Mouse (Mus musculus) CH12.LX (cell line): ENCODE data around the gene Kpna6. TPM values are rescaled to one million over a fixed set of nuclear protein-coding genes. Genes with fewer than 3 reads are reported as not detected.

Source experiments
- DNase-seq: peaks from one replicate; pipeline ENCODE4 v3.0.0-alpha.2; 2013; ENCODE audit errors: extremely low read depth
- H3K27ac ChIP-seq: 2 replicates; pipeline ENCODE4 v1.5.1; 2012; ENCODE audit warnings: low read depth, mild to moderate bottlenecking, control low read depth, moderate library complexity; ENCODE audit not compliant: insufficient read depth
- H3K27me3 ChIP-seq: replicated peaks from 2 replicates; pipeline ENCODE3; 2012; ENCODE audit warnings: inconsistent platforms
- H3K36me3 ChIP-seq, 2 experiments: replicated peaks in 1 of 2; 2 replicates each; pipeline versions ENCODE3 to v1.6.1; 2012; ENCODE audit warnings: inconsistent platforms in 1 of 2, low read length in 1 of 2, mild to moderate bottlenecking in 1 of 2, mixed read lengths in 1 of 2, moderate library complexity in 1 of 2; ENCODE audit not compliant: control insufficient read depth in 1 of 2, insufficient read depth in 1 of 2
- H3K4me1 ChIP-seq, 2 experiments: 2 replicates each; pipeline ENCODE4 v1.6.1; 2012; ENCODE audit warnings: inconsistent platforms in 1 of 2, moderate library complexity in 1 of 2; ENCODE audit not compliant: insufficient read depth in 2 of 2, control insufficient read depth in 1 of 2
- H3K4me2 ChIP-seq: 2 replicates; pipeline ENCODE4 v1.6.1; 2012; ENCODE audit warnings: low read depth, mild to moderate bottlenecking, control low read depth; ENCODE audit not compliant: poor library complexity, insufficient read depth, severe bottlenecking
- H3K4me3 ChIP-seq, 3 experiments: fragments of 150-350 bp in 1 of 3; sonication (generic) in 1 of 3; replicated peaks in 1 of 3; 2 replicates each; pipeline versions ENCODE3 to v1.5.1; 2011 to 2012; ENCODE audit warnings: low read depth in 2 of 3, low read length in 2 of 3, mild to moderate bottlenecking in 2 of 3, moderate library complexity in 2 of 3, control low read depth in 1 of 3, improper control_type of control experiment in 1 of 3, inconsistent platforms in 1 of 3, mixed read lengths in 1 of 3; ENCODE audit not compliant: poor library complexity in 1 of 3
- H3K79me2 ChIP-seq: replicated peaks from 2 replicates; pipeline ENCODE4 v1.6.1; 2012; ENCODE audit warnings: mild to moderate bottlenecking, moderate library complexity; ENCODE audit not compliant: control insufficient read depth, poor library complexity, insufficient read depth, severe bottlenecking; ENCODE audit errors: extremely low read depth
- H3K9ac ChIP-seq: 2 replicates; pipeline ENCODE4 v1.6.1; 2012; ENCODE audit warnings: low read depth, mild to moderate bottlenecking, control low read depth, moderate library complexity; ENCODE audit not compliant: insufficient read depth
- H3K9me3 ChIP-seq: replicated peaks from 2 replicates; pipeline ENCODE3; 2012; ENCODE audit warnings: low read length, inconsistent platforms, mixed read lengths
- CHD1 ChIP-seq: IDR thresholded peaks from 2 replicates; pipeline ENCODE4 v1.6.1; 2012; ENCODE audit warnings: low read depth, low read length, improper control_type of control experiment, inconsistent platforms
- CTCF ChIP-seq, 2 experiments: IDR thresholded peaks in 1 of 2; conservative IDR thresholded peaks in 1 of 2; 2 replicates each; pipeline ENCODE4 v1.5.1; 2011 to 2012; ENCODE audit warnings: low read depth in 2 of 2, low read length in 2 of 2, improper control_type of control experiment in 1 of 2, inconsistent platforms in 1 of 2, mild to moderate bottlenecking in 1 of 2, moderate library complexity in 1 of 2
- HCFC1 ChIP-seq: IDR thresholded peaks from 2 replicates; pipeline ENCODE4 v1.6.1; 2012; ENCODE audit warnings: low read depth, mild to moderate bottlenecking, inconsistent platforms, low read length, improper control_type of control experiment
- IRF4 ChIP-seq: IDR thresholded peaks from 2 replicates; pipeline ENCODE4 v1.6.1; 2014; ENCODE audit warnings: low read depth, mild to moderate bottlenecking, inconsistent platforms, low read length, improper control_type of control experiment
- KAT2A ChIP-seq: IDR thresholded peaks from 2 replicates; pipeline ENCODE4 v1.6.1; 2012; ENCODE audit warnings: low read length, improper control_type of control experiment, inconsistent platforms; ENCODE audit not compliant: insufficient replicate concordance
- NELFE ChIP-seq: IDR thresholded peaks from 2 replicates; pipeline ENCODE4 v1.6.1; 2011; ENCODE audit warnings: low read depth, low read length, improper control_type of control experiment
- NRF1 ChIP-seq: IDR thresholded peaks from 2 replicates; pipeline ENCODE4 v1.6.1; 2014; ENCODE audit warnings: low read depth, mild to moderate bottlenecking, inconsistent platforms, low read length, improper control_type of control experiment, moderate library complexity
- PAX5 ChIP-seq: IDR thresholded peaks from 2 replicates; pipeline ENCODE4 v1.6.1; 2012; ENCODE audit warnings: low read length, inconsistent platforms, mixed read lengths
- POLR2A ChIP-seq: IDR thresholded peaks from 2 replicates; pipeline ENCODE4 v1.6.1; 2011; ENCODE audit warnings: low read depth, mild to moderate bottlenecking, improper control_type of control experiment, low read length
- POLR2AphosphoS2 ChIP-seq: IDR thresholded peaks from 2 replicates; pipeline ENCODE4 v1.6.1; 2011; ENCODE audit warnings: low read depth, low read length, improper control_type of control experiment
- RAD21 ChIP-seq: IDR thresholded peaks from 2 replicates; pipeline ENCODE4 v1.6.1; 2011; ENCODE audit warnings: low read depth, mild to moderate bottlenecking, low read length, improper control_type of control experiment, moderate library complexity
- SMC3 ChIP-seq: IDR thresholded peaks from 2 replicates; pipeline ENCODE4 v1.6.1; 2011; ENCODE audit warnings: low read depth, low read length, improper control_type of control experiment
- TBP ChIP-seq: conservative IDR thresholded peaks from 2 replicates; pipeline ENCODE4 v1.6.1; 2011; ENCODE audit warnings: low read depth, low read length, improper control_type of control experiment
- TCF12 ChIP-seq: IDR thresholded peaks from 2 replicates; pipeline ENCODE4 v1.6.1; 2014; ENCODE audit warnings: low read depth, mild to moderate bottlenecking, inconsistent platforms, low read length, improper control_type of control experiment
- USF1 ChIP-seq: IDR thresholded peaks from 2 replicates; pipeline ENCODE4 v1.6.1; 2014; ENCODE audit warnings: low read depth, mild to moderate bottlenecking, inconsistent platforms, low read length, improper control_type of control experiment
- ZMIZ1 ChIP-seq: IDR thresholded peaks from 2 replicates; pipeline ENCODE4 v1.6.1; 2012; ENCODE audit warnings: low read depth, mild to moderate bottlenecking, inconsistent platforms, low read length, improper control_type of control experiment
- dilution Hi-C: fragments of 300-500 bp; cut with MboI; formaldehyde crosslinking; loops from 2 replicates; pipeline ENCODE4 v1.14.3; 2020; ENCODE audit warnings: low sequenced_read_pairs; ENCODE audit not compliant: extremely low pct_unique_long_range_greater_than_20kb, extremely low pct_ligation_motif_present
- in situ Hi-C: fragments of 300-500 bp; cut with MboI; formaldehyde crosslinking; loops from 3 replicates; pipeline ENCODE4 v1.14.3; 2019; ENCODE audit warnings: low sequenced_read_pairs, low pct_ligation_motif_present, low pct_unique_long_range_greater_than_20kb, mixed read lengths
- polyA plus RNA-seq: library from polyadenylated mRNA; unstranded; fragments of >175 nt; gene quantifications from 2 replicates; pipeline ENCODE4 v1.2.1, GENCODE M21; 2012; ENCODE audit warnings: low read depth; ENCODE audit not compliant: insufficient read length
- total RNA-seq, 2 experiments: library from RNA; depleted of rRNA; stranded (reverse); fragments of 300-350 nt in 1 of 2; fragments of >200 nt in 1 of 2; gene quantifications; 2 replicates each; pipeline ENCODE4 v1.2.3; 2012 to 2014

Kpna6 gene
- total and polyA plus RNA-seq, 3 experiments = 17.3 to 25.8 (median 19.6) TPM

- no peaks in the 10 kb centered on the region for H3K27me3 ChIP-seq
- no peaks in the 10 kb centered on the region for H3K9me3 ChIP-seq
- peaks cover 0 to 8% of the 10 kb centered on the region in 2 experiments; a peak in 1 of 4 replicates for H3K4me1 ChIP-seq
- no peak overlapping the region for H3K27ac ChIP-seq
- TF ChIP-seq POLR2AphosphoS2 (no peak), CHD1 (no peak), CTCF (conservative IDR thresholded peaks at IDR 0.05 in 1 of 2, IDR thresholded peaks at IDR 0.05 in 1 of 2; ENCODE audit: low read depth in 2 of 2, low read length in 2 of 2) (no peak), ZMIZ1 (no peak), HCFC1 (no peak)
- no peak overlapping the region for H3K4me3 ChIP-seq
- peaks cover 82 to 97% of the 10 kb centered on the region in 2 experiments for H3K36me3 ChIP-seq
- no peak for DNase-seq
- in situ Hi-C loops (no loop called here), dilution Hi-C loops (no loop called here)
- H3K4me2 ChIP-seq = no peak overlapping the region
- H3K79me2 ChIP-seq = no peaks in the 10 kb centered on the region; the same call in 1 of the 2 replicates
- no peak overlapping the region for H3K9ac ChIP-seq
These were observed 41.6 kb downstream of the Kpna6 start for GRCm38 (mm10) chr4:129630944-129631343.

- no peaks in the 10 kb centered on the region for H3K79me2 ChIP-seq
- H3K36me3 ChIP-seq = peaks cover 49 to 67% of the 10 kb centered on the region in 2 experiments
- TF ChIP-seq RAD21 (no peak), TCF12 (no peak), PAX5 (no peak), USF1 (no peak), HCFC1 (no peak), SMC3 (no peak), NELFE (no peak), CTCF (conservative IDR thresholded peaks at IDR 0.05 in 1 of 2, IDR thresholded peaks at IDR 0.05 in 1 of 2; ENCODE audit: low read depth in 2 of 2, low read length in 2 of 2) (no peak), NRF1 (no peak), IRF4 (no peak), POLR2A (no peak), KAT2A (no peak), TBP (no peak)
- dilution Hi-C loops (no loop called here), in situ Hi-C loops (no loop called here)
- H3K4me1 ChIP-seq = peaks cover 8 to 49% of the 10 kb centered on the region in 2 experiments
- no peak overlapping the region for H3K9ac ChIP-seq
- DNase-seq = no peak
- H3K4me2 ChIP-seq = no peak overlapping the region
- H3K9me3 ChIP-seq = no peaks in the 10 kb centered on the region
- no peak overlapping the region for H3K4me3 ChIP-seq
- H3K27me3 ChIP-seq = no peaks in the 10 kb centered on the region
- H3K27ac ChIP-seq = no peak overlapping the region
These were observed 46.5 kb downstream of the Kpna6 start for GRCm38 (mm10) chr4:129626035-129626434.
